Mouse (Mus musculus) hindbrain, embryonic 11.5 days (tissue): ENCODE measurements at regions not wholly inside any gene's neighbourhood (a gene's known extent, or its start where the extent isn't known, plus 50 kb on each side); places are given as distances from the start of the nearest gene placed in this dataset.

Experiments used
- ATAC-seq: fragments of 200-750 bp; cut with Nextera tagmentation; 2 replicates; pipeline ENCODE4 v1.8.0; 2017; ENCODE audit warnings: mild to moderate bottlenecking, moderate TSS enrichment, moderate library complexity; ENCODE audit not compliant: low FRiP score
- DNase-seq: peaks from one replicate; pipeline ENCODE4 v3.0.0-alpha.2; 2015; ENCODE audit warnings: low spot score
- H3K27ac ChIP-seq: fragments of 300-500 bp; sonication (generic); 2 replicates; pipeline ENCODE4 v1.5.1; 2014; ENCODE audit warnings: mild to moderate bottlenecking, low read depth, low read length
- H3K27me3 ChIP-seq: fragments of 300-500 bp; sonication (generic); 2 replicates; pipeline ENCODE4 v1.6.1; 2014; ENCODE audit warnings: mild to moderate bottlenecking, low read length, moderate library complexity, mixed read lengths; ENCODE audit not compliant: control insufficient read depth, insufficient read depth
- H3K36me3 ChIP-seq: fragments of 300-500 bp; sonication (generic); 2 replicates; pipeline ENCODE4 v1.6.1; 2014; ENCODE audit warnings: mild to moderate bottlenecking, low read length, moderate library complexity, mixed read lengths; ENCODE audit not compliant: control insufficient read depth, insufficient read depth
- H3K4me1 ChIP-seq: fragments of 300-500 bp; sonication (generic); replicated peaks from 2 replicates; pipeline ENCODE4 v1.6.1; 2014; ENCODE audit warnings: low read length, mixed read lengths; ENCODE audit not compliant: control insufficient read depth, insufficient read depth
- H3K4me2 ChIP-seq: fragments of 300-500 bp; sonication (generic); replicated peaks from 2 replicates; pipeline ENCODE4 v1.6.1; 2014; ENCODE audit warnings: mild to moderate bottlenecking, low read depth, low read length
- H3K4me3 ChIP-seq: fragments of 300-500 bp; sonication (generic); 2 replicates; pipeline ENCODE4 v1.5.1; 2014; ENCODE audit warnings: low read depth, low read length
- H3K9ac ChIP-seq: fragments of 300-500 bp; sonication (generic); 2 replicates; pipeline ENCODE4 v1.6.1; 2014; ENCODE audit warnings: low read depth, low read length
- H3K9me3 ChIP-seq: fragments of 300-500 bp; sonication (generic); 2 replicates; pipeline ENCODE4 v1.6.1; 2016; ENCODE audit warnings: low read length; ENCODE audit not compliant: control insufficient read depth
- WGBS: fragments of 180-500 bp; shearing (Covaris S2); extraction: QIAGEN DNeasy Blood & Tissue Kit; methylation state at CpG from one replicate; pipeline ENCODE4 v1.1.7; 2014; 5-methylcytosine and 5-hydroxymethylcytosine counted together

DNA sequence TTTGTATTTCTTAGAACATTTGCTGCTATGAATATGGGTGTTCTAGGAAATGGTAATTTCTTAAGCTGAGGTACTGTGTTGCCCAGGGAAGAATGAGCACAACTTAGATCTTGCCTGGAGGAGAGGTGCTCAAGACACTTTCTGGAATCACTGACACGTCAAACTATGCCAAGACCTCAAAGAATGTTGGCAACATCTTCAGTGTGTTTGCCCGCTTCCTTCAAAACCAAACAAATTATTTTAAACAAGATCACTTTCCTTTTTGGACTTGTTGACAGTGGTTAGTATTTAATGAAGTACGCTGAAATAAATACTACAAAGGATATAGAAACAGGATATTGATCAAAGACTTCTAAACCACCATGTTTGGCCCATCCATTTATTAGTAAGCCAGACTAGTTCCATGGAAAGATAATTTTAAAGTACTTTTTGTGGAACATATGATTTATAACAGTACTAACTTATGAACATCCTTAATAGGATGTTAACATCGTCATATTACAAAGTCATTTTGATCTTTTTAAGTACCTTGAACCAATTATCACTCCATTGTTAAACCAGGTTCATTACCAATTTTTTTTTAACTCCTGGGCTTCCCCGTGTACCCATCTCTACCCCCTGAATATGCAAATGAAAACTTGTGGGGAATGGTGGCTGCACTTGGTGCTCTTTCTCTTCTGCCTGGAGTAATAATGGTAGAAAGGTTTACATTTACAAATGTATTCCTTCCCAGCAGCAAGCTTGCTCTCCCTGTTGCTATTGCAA is 67.4 kb upstream of the Arhgap21 start:
- DNase-seq (no peak), ATAC-seq (no peak)
- H3K4me1 ChIP-seq = no peaks in the 10 kb centered on the region
- H3K4me3 ChIP-seq = no peak overlapping the region
- H3K4me2 ChIP-seq = no peak overlapping the region
- H3K27me3 ChIP-seq = no peaks in the 10 kb centered on the region
- no peak overlapping the region for H3K9ac ChIP-seq
- no peak overlapping the region for H3K27ac ChIP-seq
- no peaks in the 10 kb centered on the region for H3K36me3 ChIP-seq
- no peaks in the 10 kb centered on the region for H3K9me3 ChIP-seq
- 79% methylated on average over 5 of the region's 5 CpGs for WGBS

DNA sequence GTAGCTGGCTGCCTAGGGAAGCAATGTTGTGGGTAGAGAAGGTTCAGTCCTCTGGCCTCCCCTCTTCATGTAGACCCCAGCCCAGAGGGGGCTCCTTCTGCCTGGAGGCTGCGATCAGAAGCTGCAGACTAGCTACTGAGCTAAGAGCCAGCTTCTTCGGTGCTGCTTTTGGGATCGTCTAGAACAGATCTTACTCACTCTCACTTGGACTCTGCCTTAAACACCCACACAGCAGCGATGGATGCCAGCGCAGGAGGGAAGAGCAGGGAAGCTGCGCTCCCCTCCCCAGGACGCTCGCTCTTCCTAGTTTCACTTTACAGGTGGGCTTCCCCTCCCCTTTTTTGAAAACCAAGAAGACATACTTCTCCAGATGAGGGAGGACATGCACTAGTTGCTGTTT is 66.0 kb upstream of the Arhgap21 start:
- H3K4me3 ChIP-seq = no peak overlapping the region
- H3K27me3 ChIP-seq = no peaks in the 10 kb centered on the region
- DNase-seq (no peak), ATAC-seq (no peak)
- H3K4me2 ChIP-seq = no peak overlapping the region
- H3K27ac ChIP-seq = no peak overlapping the region
- H3K9me3 ChIP-seq = no peaks in the 10 kb centered on the region
- 52% methylated on average over 8 of the region's 8 CpGs for WGBS
- H3K36me3 ChIP-seq = no peaks in the 10 kb centered on the region
- no peak overlapping the region for H3K9ac ChIP-seq
- no peaks in the 10 kb centered on the region for H3K4me1 ChIP-seq

GRCm38 (mm10) chr2:21030650-21031049 is 62.0 kb upstream of the Arhgap21 start:
- ATAC-seq = no peak
- no peak overlapping the region for H3K27ac ChIP-seq
- H3K9me3 ChIP-seq = no peaks in the 10 kb centered on the region
- no peaks in the 10 kb centered on the region for H3K36me3 ChIP-seq
- DNase-seq = no peak
- no peak overlapping the region for H3K4me2 ChIP-seq
- WGBS = 58% methylated on average over 4 of the region's 4 CpGs
- no peaks in the 10 kb centered on the region for H3K4me1 ChIP-seq
- no peak overlapping the region for H3K9ac ChIP-seq
- H3K4me3 ChIP-seq = no peak overlapping the region
- no peaks in the 10 kb centered on the region for H3K27me3 ChIP-seq

DNA sequence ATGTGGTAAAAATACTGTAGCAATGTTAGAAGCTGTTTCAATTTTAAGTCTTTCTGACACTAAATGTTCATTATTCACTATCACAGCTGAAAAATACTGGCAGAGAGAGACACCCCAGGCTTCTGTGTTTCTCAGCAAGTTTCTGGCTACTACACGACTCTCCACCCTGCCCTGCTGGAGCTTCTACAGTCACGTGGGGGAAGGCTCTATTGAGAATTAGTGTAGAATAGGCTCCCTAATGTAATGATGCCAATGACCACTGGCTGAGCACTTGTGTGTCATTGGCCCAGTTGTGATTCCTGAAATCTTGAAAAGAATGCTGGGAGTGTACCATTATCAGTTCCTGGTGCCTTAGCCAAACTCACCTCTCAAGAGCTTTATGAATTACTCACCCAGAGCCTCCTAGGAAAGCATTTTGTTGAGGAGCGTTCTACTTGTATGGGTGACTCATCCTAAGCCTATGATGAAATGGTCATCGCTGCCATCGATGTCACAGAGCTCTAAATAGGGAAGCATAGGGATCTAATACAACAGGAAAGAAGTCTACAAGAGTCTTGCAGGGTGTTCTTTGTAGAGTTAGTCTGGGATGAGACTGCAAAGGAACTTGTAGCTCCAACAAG is 60.8 kb upstream of the Arhgap21 start:
- ATAC-seq (no peak), DNase-seq (no peak)
- H3K27me3 ChIP-seq = no peaks in the 10 kb centered on the region
- H3K27ac ChIP-seq = no peak overlapping the region
- no peaks in the 10 kb centered on the region for H3K4me1 ChIP-seq
- 80% methylated on average over 5 of the region's 5 CpGs for WGBS
- no peaks in the 10 kb centered on the region for H3K36me3 ChIP-seq
- no peak overlapping the region for H3K9ac ChIP-seq
- no peaks in the 10 kb centered on the region for H3K9me3 ChIP-seq
- H3K4me3 ChIP-seq = no peak overlapping the region
- no peak overlapping the region for H3K4me2 ChIP-seq

GRCm38 (mm10) chr2:21028605-21029004 is 59.9 kb upstream of the Arhgap21 start:
- Histone ChIP-seq H3K4me1 (no peaks in the 10 kb centered on the region), H3K9me3 (no peaks in the 10 kb centered on the region), H3K36me3 (no peaks in the 10 kb centered on the region), H3K4me3 (no peak overlapping the region), H3K27me3 (no peaks in the 10 kb centered on the region), H3K9ac (no peak overlapping the region), H3K27ac (no peak overlapping the region), H3K4me2 (no peak overlapping the region)
- WGBS = 45% methylated on average over 2 of the region's 2 CpGs
- ATAC-seq = no peak
- no peak for DNase-seq

DNA sequence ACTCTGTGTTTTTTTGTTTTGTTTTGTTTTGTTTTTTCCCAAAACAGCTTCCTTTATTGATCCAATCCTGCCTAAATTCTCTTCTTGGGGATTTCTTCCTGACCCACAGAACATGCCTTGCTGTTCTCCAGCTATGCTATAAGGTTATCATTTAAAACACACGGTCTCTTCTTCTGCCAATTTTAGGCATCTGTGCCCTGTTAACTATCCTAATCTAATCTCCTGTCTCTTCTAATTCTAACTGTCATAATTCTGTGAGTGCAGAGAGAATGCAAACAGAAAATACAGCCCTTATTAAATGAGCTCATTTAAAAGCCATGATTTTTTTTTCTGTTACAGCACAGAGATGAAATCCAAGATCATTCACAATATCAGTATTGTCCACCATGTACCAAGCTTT is 49.9 kb upstream of the Arhgap21 start:
- Histone ChIP-seq H3K9me3 (no peaks in the 10 kb centered on the region), H3K27me3 (no peaks in the 10 kb centered on the region), H3K27ac (no peak overlapping the region), H3K4me2 (no peak overlapping the region), H3K4me1 (no peaks in the 10 kb centered on the region), H3K36me3 (no peaks in the 10 kb centered on the region), H3K4me3 (no peak overlapping the region), H3K9ac (no peak overlapping the region)
- ATAC-seq (no peak), DNase-seq (no peak)
- WGBS = 82% methylated on average over 1 of the region's 1 CpGs
